Mouse (Mus musculus) embryonic fibroblast, embryonic 13.5 days (primary cell): ENCODE results near the gene Ankrd44. TPM values are rescaled to one million over a fixed set of nuclear protein-coding genes. Genes with fewer than 3 reads are reported as not detected.
"Not testable (repeated sequence)": the region's sequence is repeated elsewhere in the genome, so short reads cannot be mapped to it uniquely, and the experiment has no call there.

Experiments used
- H3K27ac ChIP-seq: 2 replicates; pipeline ENCODE4 v1.5.1; 2012; ENCODE audit warnings: low read length, control low read depth, inconsistent platforms; ENCODE audit not compliant: insufficient read depth
- H3K4me1 ChIP-seq: 2 replicates; pipeline ENCODE4 v1.6.1; 2011; ENCODE audit warnings: low read length; ENCODE audit not compliant: control insufficient read depth, insufficient read depth
- H3K4me3 ChIP-seq: 2 replicates; pipeline ENCODE4 v1.5.1; 2011; ENCODE audit warnings: mild to moderate bottlenecking, control low read depth, low read length; ENCODE audit not compliant: insufficient read depth
- CTCF ChIP-seq: IDR thresholded peaks from 2 replicates; pipeline ENCODE4 v1.5.1; 2011; ENCODE audit warnings: mild to moderate bottlenecking, control low read depth, low read length, moderate library complexity, borderline replicate concordance; ENCODE audit not compliant: insufficient read depth
- POLR2A ChIP-seq: IDR thresholded peaks from 2 replicates; pipeline ENCODE4 v1.6.1; 2011; ENCODE audit warnings: low read depth, mild to moderate bottlenecking, control low read depth, low read length, moderate library complexity
- polyA plus RNA-seq: library from polyadenylated mRNA; stranded (reverse); fragments of >200 nt; gene quantifications from 2 replicates; pipeline ENCODE4 v1.2.4, GENCODE M21; 2011; ENCODE audit warnings: low read depth; ENCODE audit not compliant: missing spikeins, insufficient read length

Gene Ankrd44
- 18.8 and 24.8 TPM in 2 replicates for polyA plus RNA-seq

- H3K27ac ChIP-seq: no peak within 1 kb of the TSS
- peak within 1 kb of the TSS; percentile 66 for H3K4me3 ChIP-seq
- H3K4me1 ChIP-seq: peaks cover 6% of the 10 kb centered on the region
- TF ChIP-seq POLR2A (peak; percentile 45), CTCF (0 out of 2 replicates have a peak, but pooled peaks have one; percentile 25)
Observed at GRCm38 (mm10) chr1:54925971-54926771, at the start of gene Ankrd44. Gene Ankrd44 (minus strand): TSS chr1:54926387.

- Histone ChIP-seq H3K27ac (no peak overlapping the region), H3K4me3 (no peak overlapping the region), H3K4me1 (0 out of 2 replicates have a peak, but pooled peaks cover 5% of the 10 kb centered on the region)
- TF ChIP-seq CTCF (no peak), POLR2A (no peak)
Observed at GRCm38 (mm10) chr1:54971687-54972404, 45.7 kb upstream of the Ankrd44 start.

GRCm38 (mm10) chr1:54966858-54967257, 40.7 kb upstream of the Ankrd44 start:
- peaks cover under 1% of the 10 kb centered on the region; the same call in 1 of the 2 replicates for H3K4me1 ChIP-seq
- no peak for TF ChIP-seq CTCF
- no peak for TF ChIP-seq POLR2A
- no peak overlapping the region for H3K27ac ChIP-seq
- H3K4me3 ChIP-seq: no peak overlapping the region

GRCm38 (mm10) chr1:54965159-54965995, 39.2 kb upstream of the Ankrd44 start:
- no peak overlapping the region for H3K4me3 ChIP-seq
- no peak for TF ChIP-seq POLR2A
- no peak for TF ChIP-seq CTCF
- peaks cover 3% of the 10 kb centered on the region; the same call in 1 of the 2 replicates for H3K4me1 ChIP-seq
- peak overlapping the region; percentile 23; the same call in 1 of the 2 replicates for H3K27ac ChIP-seq

- TF ChIP-seq POLR2A: no peak
- no peak for TF ChIP-seq CTCF
- H3K4me1 ChIP-seq: peaks cover 6% of the 10 kb centered on the region
Observed at GRCm38 (mm10) chr1:54961724-54962123, 35.5 kb upstream of the Ankrd44 start.

GRCm38 (mm10) chr1:54960613-54961165, 34.5 kb upstream of the Ankrd44 start:
- Histone ChIP-seq H3K4me3 (no peak overlapping the region), H3K4me1 (peaks cover 6% of the 10 kb centered on the region), H3K27ac (no peak overlapping the region)
- no peak for TF ChIP-seq CTCF
- no peak for TF ChIP-seq POLR2A

More at GRCm38 (mm10) chr1:54961724-54962123, 35.5 kb upstream of the Ankrd44 start:
- Histone ChIP-seq H3K27ac (no peak overlapping the region), H3K4me3 (no peak overlapping the region)

- H3K27ac ChIP-seq: no peak overlapping the region
- peaks cover 6% of the 10 kb centered on the region for H3K4me1 ChIP-seq
- H3K4me3 ChIP-seq: no peak overlapping the region
- TF ChIP-seq POLR2A (no peak), CTCF (no peak)
Observed at GRCm38 (mm10) chr1:54958525-54958924, 32.3 kb upstream of the Ankrd44 start.

GRCm38 (mm10) chr1:54956995-54957394, 30.8 kb upstream of the Ankrd44 start:
- H3K4me1 ChIP-seq, H3K4me3 ChIP-seq, H3K27ac ChIP-seq: not testable (repeated sequence)

- Histone ChIP-seq H3K4me1 (no peaks in the 10 kb centered on the region), H3K4me3 (no peak overlapping the region), H3K27ac (no peak overlapping the region)
- TF ChIP-seq POLR2A (no peak), CTCF (no peak)
Observed at GRCm38 (mm10) chr1:54954856-54955255, 28.7 kb upstream of the Ankrd44 start.
